Mouse (Mus musculus) 3T3-L1 (cell line): ENCODE data around the gene 1700037H04Rik.
A peak's percentile ranks its signal among the peaks of the same experiment; 100 is the strongest.

Experiments used
- DNase-seq: peaks from one replicate; pipeline ENCODE4 v3.0.0-alpha.2; 2015; ENCODE audit warnings: low read depth, low spot score

The 1700037H04Rik gene

GRCm38 (mm10) chr2:131159938-131160581 is at the start of gene 1700037H04Rik:
Gene 1700037H04Rik (minus strand): TSS chr2:131160081.
- peak; percentile 100 for DNase-seq

- no peak for DNase-seq
These were observed 49.4 kb upstream of the 1700037H04Rik start for GRCm38 (mm10) chr2:131209125-131209795.

- peak; percentile 82 for DNase-seq
These were observed 48.5 kb upstream of the 1700037H04Rik start for GRCm38 (mm10) chr2:131208356-131208755.

GRCm38 (mm10) chr2:131206778-131207177 is 46.9 kb upstream of the 1700037H04Rik start, which contains the start of gene Ap5s1:
Gene Ap5s1 (plus strand): TSS chr2:131207078.
- DNase-seq = no peak

- no peak for DNase-seq
These were observed 45.8 kb upstream of the 1700037H04Rik start for GRCm38 (mm10) chr2:131205521-131206182.

GRCm38 (mm10) chr2:131204410-131204981 is 44.6 kb upstream of the 1700037H04Rik start:
- DNase-seq = peak; percentile 100

GRCm38 (mm10) chr2:131203816-131204409 is 44.0 kb upstream of the 1700037H04Rik start:
- DNase-seq = peak; percentile 64

- peak; percentile 43 for DNase-seq
These were observed 41.4 kb upstream of the 1700037H04Rik start for GRCm38 (mm10) chr2:131201262-131201661.

GRCm38 (mm10) chr2:131200710-131201109 is 40.8 kb upstream of the 1700037H04Rik start:
- DNase-seq = no peak

GRCm38 (mm10) chr2:131196606-131197316 is 36.9 kb upstream of the 1700037H04Rik start:
- DNase-seq = no peak

GRCm38 (mm10) chr2:131191005-131191390 is 31.1 kb upstream of the 1700037H04Rik start:
- no peak for DNase-seq

- DNase-seq = no peak
These were observed 30.6 kb upstream of the 1700037H04Rik start for GRCm38 (mm10) chr2:131190344-131191004.

- DNase-seq = no peak
These were observed 29.8 kb upstream of the 1700037H04Rik start for GRCm38 (mm10) chr2:131189521-131190309.

GRCm38 (mm10) chr2:131188311-131188710 is 28.4 kb upstream of the 1700037H04Rik start:
- no peak for DNase-seq

- DNase-seq = no peak
These were observed 27.7 kb upstream of the 1700037H04Rik start for GRCm38 (mm10) chr2:131187602-131187922.

- DNase-seq = peak; percentile 92
These were observed 27.1 kb upstream of the 1700037H04Rik start, which contains the start of the genes Cdc25b and Spef1 for GRCm38 (mm10) chr2:131186771-131187601. Gene Cdc25b (plus strand): TSS chr2:131186949. Gene Spef1 (minus strand): TSS chr2:131187282.

GRCm38 (mm10) chr2:131186343-131186742 is 26.5 kb upstream of the 1700037H04Rik start:
- DNase-seq = no peak

- DNase-seq = peak; percentile 50
These were observed 20.2 kb upstream of the 1700037H04Rik start, which contains the start of gene Cenpb for GRCm38 (mm10) chr2:131179990-131180587. Gene Cenpb (minus strand): TSS chr2:131180067.
